Mouse (Mus musculus) CH12.LX (cell line): Measurements from ENCODE around the gene Klhl8.

ENCODE experiments used
- ETS1 ChIP-seq: conservative IDR thresholded peaks from 2 replicates; pipeline ENCODE4 v1.6.1; 2012; ENCODE audit warnings: low read depth, mild to moderate bottlenecking, inconsistent platforms, low read length, improper control_type of control experiment, moderate library complexity
- POLR2A ChIP-seq: IDR thresholded peaks from 2 replicates; pipeline ENCODE4 v1.6.1; 2011; ENCODE audit warnings: low read depth, mild to moderate bottlenecking, improper control_type of control experiment, low read length
- SIN3A ChIP-seq: IDR thresholded peaks from 2 replicates; pipeline ENCODE4 v1.6.1; 2012; ENCODE audit warnings: low read length, improper control_type of control experiment, inconsistent platforms
- ZNF384 ChIP-seq: IDR thresholded peaks from 2 replicates; pipeline ENCODE4 v1.6.1; 2012; ENCODE audit warnings: low read depth, low read length, improper control_type of control experiment, inconsistent platforms

DNA sequence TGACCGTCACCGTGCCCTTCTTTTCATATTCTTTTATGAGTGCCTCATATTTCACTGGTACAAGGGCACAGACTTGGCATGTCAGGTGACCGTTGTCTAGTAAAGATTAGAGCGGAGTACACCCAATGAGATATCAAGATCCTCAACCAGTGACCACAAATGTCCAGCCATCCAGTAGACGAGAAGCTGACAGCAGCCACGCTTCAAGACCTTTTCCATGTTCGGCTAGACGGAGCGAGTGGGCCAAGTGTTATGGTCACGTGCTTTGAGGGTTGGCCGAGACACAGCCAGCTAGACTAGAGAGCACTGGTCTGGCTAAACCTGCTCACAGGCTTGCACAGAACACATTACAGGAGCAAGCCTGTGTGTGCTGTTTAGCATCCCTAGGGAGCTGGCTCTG is 50.4 kb downstream of the Klhl8 start:
- TF ChIP-seq SIN3A, result no peak
- no peak for TF ChIP-seq ZNF384
- TF ChIP-seq ETS1, result no peak
- no peak for TF ChIP-seq POLR2A
